Mouse (Mus musculus) central nervous system, embryonic 14 days (tissue): ENCODE results near the gene Birc7. TPM values are rescaled to one million over a fixed set of nuclear protein-coding genes. Genes with fewer than 3 reads are reported as not detected.

Experiments
- polyA plus RNA-seq: library from polyadenylated mRNA; depleted of rRNA; stranded (reverse); fragments of >200 nt; gene quantifications from 2 replicates; pipeline ENCODE4 v1.2.3, GENCODE M21; 2012; rRNA removed

Birc7 gene
- polyA plus RNA-seq, result 0.04 and 0.10 TPM in 2 replicates

DNA sequence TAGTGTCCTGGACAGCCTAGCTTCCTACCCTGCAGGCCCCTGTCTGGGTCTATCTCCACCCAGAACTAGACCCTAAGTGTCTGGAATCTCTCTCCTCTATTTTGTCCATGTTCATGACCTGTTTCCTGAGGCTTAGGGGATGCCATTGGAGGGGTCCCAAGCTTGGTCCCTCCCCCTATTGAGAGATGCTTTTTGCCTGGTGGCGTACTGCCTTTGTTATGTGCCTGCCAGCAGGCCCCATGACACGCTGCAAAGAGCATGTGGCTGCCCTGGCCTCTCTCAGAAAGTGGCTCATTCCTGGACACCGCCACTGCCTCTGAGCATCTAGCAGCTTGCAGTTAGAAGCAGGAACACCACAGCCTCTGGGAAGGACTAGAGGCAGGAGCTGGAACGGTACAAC is at the start of gene Birc7:
Gene Birc7 (plus strand): TSS at position 301 of the 400 bp plus-strand sequence.

DNA sequence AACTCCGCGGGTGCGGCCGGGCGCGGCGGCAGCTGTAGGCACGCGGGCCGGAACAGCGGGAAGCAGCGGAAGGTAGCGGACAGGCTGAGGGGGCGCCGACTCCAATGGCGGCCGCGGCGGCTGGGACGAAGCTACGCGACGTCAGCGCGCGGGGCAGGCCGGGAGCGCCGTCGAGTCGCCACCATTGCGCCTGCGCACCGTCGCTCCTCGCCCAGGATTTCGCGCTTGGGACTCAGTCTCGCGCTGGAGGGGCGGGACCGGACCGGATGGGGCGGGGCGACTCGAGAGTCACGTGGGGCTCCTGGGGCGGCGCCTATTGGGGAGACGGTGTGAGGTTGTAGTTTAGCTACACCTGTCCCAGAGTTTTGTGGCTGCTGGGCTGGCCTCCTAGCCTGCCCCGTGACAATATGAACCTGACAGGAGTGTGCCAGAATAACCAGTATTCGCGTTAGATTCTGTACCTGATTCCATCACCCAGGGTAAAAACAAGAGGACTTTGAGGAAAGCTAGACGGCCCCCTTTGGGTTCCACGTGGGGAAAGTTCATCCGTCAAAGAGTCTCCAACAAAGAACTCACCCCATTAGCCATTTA is 7.9 kb upstream of the Birc7 start, which contains the start of gene Ythdf1:
Gene Ythdf1 (minus strand): TSS at position 140 of the 591 bp plus-strand sequence.

DNA sequence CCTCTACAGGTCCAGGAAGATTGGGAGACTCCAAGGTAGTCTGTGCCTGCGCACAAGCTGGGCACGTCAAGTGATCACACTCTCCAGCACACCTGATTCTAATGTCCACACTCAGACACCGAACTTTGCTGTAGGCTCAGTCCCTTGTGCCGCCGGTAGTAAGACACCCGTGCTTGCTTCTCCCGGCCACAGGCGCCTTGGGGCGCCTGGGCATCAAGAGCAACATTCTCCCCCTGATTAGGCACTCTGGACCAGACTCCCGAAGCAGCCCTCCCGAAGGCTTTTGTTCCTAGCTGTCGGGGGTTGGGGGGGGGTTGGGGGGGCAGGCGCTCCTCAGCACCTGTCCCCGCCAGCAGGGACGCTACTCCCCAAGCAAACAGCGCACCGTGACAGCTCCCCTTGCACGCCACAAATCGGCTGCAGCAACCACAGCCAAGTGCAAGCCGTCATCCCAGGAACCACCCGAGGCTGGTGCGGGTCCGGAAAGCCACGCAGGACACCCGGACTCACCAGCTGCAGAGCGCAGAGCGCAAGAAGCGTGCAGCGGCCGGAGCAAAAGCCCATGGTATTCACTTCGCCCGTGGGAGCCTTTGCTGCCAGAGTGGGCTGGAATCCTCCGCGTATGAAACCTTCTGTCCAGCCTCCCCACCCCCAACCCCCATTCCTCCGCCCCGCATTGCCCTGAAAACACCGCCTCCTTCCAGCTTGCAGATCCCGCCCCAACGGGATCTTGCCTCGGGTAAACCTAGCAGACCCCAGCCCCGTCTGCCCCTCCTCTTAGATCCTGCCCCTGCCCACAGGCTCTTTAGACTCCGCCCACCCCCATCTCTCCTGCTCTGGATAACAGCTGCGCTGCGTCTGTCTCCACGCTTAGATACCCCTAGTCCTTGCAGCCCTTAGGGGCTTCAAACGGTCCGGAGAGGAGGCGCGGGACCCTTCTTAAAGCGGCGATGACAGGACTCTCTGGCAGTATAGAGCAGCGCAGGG is 25.5 kb downstream of the Birc7 start, which contains the start of gene Nkain4:
Gene Nkain4 (minus strand): TSS at position 639 of the 987 bp plus-strand sequence.

GRCm38 (mm10) chr2:180967010-180967763 is 38.4 kb downstream of the Birc7 start, which contains the start of gene Arfgap1:
Gene Arfgap1, plus strand, starts transcription at chr2:180967225.

Other genes starting within 250 kb of the Birc7 start
- 35.1 and 38.5 TPM in 2 replicates for gene Dido1, start 219.0 kb upstream of the Birc7 start, polyA plus RNA-seq
- gene Gid8, start 218.9 kb upstream of the Birc7 start, polyA plus RNA-seq, result 54.2 and 58.3 TPM in 2 replicates
- gene Slc17a9, start 203.8 kb upstream of the Birc7 start, polyA plus RNA-seq, result 0.77 and 1.2 TPM in 2 replicates
- gene Bhlhe23, start 152.1 kb upstream of the Birc7 start, polyA plus RNA-seq, result 4.3 and 5.0 TPM in 2 replicates
- 57.7 and 65.5 TPM in 2 replicates for gene Ythdf1, start 8.1 kb upstream of the Birc7 start, polyA plus RNA-seq
- gene Nkain4, start 25.7 kb downstream of the Birc7 start, polyA plus RNA-seq, result 49.7 and 53.1 TPM in 2 replicates
- gene Arfgap1, start 38.2 kb downstream of the Birc7 start, polyA plus RNA-seq, result 105 and 122 TPM in 2 replicates
- gene Col20a1, start 57.5 kb downstream of the Birc7 start, polyA plus RNA-seq, result 0.96 and 2.4 TPM in 2 replicates
- gene Chrna4, start 114.5 kb downstream of the Birc7 start, polyA plus RNA-seq, result 13.0 and 15.8 TPM in 2 replicates
- gene Kcnq2, start 206.3 kb downstream of the Birc7 start, polyA plus RNA-seq, result 66.5 and 69.9 TPM in 2 replicates
- gene Eef1a2, start 228.0 kb downstream of the Birc7 start, polyA plus RNA-seq, result 86.1 and 90.0 TPM in 2 replicates